Mouse (Mus musculus): ENCODE measurements at regions not wholly inside any gene's neighbourhood (a gene's known extent, or its start where the extent isn't known, plus 50 kb on each side); places are given as distances from the start of the nearest gene placed in this dataset.

DNA sequence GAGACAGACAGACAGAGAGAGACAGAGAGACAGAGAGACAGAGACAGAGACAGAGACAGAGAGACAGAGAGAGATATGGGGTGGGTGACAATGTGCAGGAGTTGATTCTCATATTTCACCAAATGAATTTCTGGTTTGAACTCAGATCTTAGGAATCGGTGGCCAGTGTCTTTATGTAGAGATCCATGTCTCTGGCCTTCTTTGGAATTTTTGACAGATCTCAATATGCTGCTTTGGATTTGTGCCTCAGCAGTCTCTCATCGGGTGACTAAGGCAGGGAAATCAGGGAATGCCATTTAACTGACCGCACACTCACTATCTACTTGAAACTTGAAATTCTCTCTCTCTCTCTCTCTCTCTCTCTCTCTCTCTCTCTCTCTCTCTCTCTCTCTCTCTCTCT lies 286.3 kb upstream of the Mpdz start:
- no peak for DNase-seq (ENCODE audit: low spot score in 2 of 2)

DNA sequence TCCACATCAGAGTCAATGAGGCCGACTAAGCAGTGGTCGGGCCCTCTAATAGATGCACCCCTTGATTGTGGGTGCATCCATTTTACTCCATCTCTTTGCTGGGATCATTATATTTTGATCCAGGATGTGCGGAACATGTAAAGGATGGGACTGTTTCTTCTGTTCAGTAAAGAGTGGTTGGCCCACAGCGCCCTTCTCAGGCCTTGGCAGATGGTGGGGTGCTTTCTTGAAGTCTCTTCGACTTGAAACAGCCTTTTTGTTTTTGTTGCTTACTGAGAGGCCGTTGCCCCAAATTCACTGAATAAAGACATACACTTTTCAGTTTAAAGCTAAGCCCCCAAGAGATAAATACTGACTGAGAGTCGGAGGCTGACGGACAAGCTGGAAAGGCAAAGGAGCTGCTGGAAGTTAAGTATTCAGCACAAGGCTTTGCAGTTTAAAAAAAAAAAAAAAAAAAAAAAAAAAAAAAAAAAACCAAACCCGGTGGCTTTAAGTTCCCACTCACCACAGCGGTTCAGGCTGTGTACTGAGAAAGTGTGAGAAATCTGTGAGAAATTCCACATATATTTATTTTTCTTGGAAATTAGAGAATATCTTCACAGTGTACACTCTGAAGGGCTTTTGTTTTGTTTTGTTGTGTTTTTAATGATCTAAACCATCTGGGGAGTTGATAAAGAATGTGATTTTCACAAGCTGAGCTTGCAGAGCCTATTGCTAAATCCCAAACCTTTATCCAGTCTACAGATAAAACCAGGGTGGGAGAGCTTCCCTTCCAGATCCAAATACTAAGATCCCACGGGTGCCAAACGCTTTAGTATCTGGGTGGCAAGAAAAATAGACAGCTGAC lies 285.3 kb upstream of the Mpdz start:
- peak; percentile 5 to 10 for DNase-seq (ENCODE audit: low spot score in 2 of 2)

DNA sequence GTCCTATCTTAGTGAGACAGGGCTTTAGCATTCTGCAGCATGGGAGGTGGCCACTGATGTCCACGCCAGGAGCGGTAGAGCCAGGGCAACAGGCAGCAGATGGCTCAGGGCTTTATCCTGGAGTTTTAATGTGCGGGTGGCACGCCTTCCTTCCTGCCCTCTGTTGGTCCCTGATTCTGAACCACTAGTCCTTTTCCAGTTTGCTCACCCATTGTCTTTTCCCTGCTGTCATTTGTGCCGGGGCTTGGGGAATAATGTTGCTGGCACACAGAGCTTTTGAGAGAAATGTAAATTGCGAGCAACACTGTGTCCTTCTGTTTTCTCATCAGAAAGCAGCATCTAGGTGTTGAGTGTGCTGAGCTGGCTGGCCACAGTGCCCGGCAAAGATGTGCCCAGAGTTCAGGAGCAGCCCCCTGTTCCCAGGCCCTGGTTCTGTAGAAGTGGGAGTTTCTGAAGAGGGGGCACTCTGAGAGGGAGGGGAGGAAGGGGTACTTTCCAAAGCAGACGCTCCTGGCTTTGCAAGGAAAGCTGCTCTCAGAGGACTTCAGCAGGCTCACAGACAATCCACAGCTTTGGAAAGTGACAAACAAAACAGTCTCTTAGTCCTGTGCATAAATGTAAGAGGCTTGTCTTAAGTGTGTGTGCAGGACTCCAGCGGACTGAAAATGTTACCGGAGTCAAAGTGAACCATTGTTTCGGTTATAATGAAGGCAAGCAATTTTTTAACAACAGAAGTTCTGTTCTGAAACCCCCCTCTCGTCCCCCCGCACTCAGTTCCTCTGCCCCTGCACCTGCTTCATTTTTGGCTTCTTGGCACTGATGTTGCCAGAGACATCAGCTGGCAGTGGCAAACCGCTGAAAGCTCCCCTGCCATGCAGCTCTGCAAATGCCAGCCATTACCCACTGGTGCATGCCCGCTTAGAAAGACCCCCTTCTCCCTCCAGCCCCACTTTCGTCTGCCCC lies 284.4 kb upstream of the Mpdz start:
- peak; percentile 2 to 11 for DNase-seq (ENCODE audit: low spot score in 2 of 2)

DNA sequence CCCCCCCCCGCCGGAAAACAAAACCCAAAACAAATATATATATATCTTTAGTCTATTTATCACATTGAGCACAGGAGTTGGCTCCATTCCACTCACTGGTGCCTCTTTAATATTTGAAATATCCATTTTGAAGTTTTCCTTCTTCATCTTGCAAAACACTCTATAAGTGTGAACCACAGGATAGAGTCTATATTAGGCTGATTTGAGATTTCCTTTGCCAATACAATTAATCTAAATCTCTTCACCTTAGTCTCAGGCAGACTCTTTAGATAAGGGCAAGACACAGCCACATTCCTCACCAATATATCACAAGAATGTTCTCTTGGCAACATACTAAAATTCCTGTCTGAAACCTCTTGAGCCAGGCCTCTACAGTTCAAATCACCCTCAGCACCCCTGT lies 282.1 kb upstream of the Mpdz start:
- no peak for DNase-seq (ENCODE audit: low spot score in 2 of 2)

DNA sequence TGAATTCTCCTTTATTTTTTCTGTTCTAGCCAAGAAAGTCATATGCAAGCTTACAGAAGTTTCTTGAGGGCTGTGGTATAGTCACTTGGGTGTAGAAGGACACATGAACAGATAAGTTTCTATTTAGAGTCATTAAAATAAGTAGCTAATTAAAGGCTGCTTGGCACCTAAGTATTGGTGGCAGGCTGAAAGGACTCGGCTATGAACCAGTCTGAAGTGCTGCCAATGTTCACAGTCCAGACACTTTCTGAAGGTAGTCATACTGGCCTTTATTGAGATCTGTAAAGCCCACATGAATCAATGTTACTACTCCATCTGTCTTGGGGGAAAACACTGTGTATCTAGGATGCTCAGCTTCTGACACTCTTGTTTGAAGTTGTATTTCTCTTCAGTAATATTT lies 269.8 kb upstream of the Mpdz start:
- DNase-seq (ENCODE audit: low spot score in 2 of 2) = no peak

GRCm38 (mm10) chr4:81695182-81695581 lies 252.6 kb upstream of the Mpdz start:
- no peak for DNase-seq (ENCODE audit: low spot score in 2 of 2)

GRCm38 (mm10) chr4:81677205-81677604 lies 234.6 kb upstream of the Mpdz start:
- DNase-seq (ENCODE audit: low spot score in 2 of 2) = no peak

GRCm38 (mm10) chr4:81674871-81675270 lies 232.3 kb upstream of the Mpdz start:
- no peak for DNase-seq (ENCODE audit: low spot score in 2 of 2)

DNA sequence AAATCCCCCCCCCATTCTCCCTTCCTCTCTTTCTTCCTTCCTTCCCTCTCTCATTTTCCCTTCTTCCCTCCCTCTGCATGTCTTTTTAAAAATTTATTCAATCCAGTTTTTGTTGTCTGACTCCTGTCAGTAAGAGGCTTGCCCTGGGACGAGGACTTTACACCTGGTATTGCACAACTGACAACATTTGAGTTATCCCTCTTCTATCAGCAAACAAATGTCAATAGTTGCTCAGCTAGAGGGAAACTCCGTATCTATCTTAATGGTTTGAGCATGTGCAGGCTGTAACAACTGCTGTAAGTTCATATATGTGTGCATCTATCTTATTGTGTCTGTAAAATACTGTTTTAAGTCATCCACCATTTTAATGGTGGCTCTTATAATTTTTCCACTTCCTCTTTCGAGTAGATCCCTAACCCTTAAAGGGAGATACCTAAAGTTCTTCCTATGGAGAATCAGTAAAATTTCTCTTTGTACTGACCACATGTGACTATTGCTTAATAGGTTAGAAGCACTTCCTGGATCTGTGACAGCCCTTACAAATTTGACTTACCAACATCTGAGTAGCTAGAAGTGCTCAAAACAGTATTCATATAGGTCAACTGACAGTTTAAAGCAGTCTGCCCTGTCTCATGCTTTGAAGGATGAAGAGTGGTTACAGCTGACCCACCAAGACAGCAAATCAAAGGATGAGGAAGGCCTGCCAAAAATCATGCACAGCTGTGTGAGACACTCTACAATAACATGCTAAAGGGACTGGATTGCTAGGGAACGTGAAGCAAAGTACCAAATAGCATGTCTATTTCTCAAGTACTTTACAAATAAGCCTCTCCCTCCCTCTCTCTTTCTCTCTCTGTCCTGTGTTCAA lies 231.0 kb upstream of the Mpdz start:
- no peak for DNase-seq (ENCODE audit: low spot score in 2 of 2)

DNA sequence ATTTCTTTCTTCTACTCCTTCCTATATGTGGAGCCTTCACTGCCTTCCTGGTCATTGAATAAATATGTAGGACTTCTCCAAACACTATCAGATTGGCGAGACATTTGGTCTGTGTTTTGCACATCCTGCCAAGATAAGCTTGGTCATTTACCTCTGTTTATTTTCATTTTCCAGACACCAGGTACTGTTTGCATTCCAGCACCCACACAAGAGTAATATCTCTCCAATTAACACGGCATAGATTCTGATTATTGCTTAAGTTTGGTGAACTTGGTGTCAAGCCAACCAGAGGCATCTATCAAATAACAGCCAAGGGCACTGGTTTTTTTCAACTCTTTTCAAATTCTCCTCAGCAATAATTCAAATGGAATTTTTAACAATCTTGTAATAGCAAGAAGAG lies 229.4 kb upstream of the Mpdz start:
- no peak for DNase-seq (ENCODE audit: low spot score in 2 of 2)

- DNase-seq (ENCODE audit: low spot score in 2 of 2) = no peak
These were observed 226.6 kb upstream of the Mpdz start for GRCm38 (mm10) chr4:81669181-81669580.

DNA sequence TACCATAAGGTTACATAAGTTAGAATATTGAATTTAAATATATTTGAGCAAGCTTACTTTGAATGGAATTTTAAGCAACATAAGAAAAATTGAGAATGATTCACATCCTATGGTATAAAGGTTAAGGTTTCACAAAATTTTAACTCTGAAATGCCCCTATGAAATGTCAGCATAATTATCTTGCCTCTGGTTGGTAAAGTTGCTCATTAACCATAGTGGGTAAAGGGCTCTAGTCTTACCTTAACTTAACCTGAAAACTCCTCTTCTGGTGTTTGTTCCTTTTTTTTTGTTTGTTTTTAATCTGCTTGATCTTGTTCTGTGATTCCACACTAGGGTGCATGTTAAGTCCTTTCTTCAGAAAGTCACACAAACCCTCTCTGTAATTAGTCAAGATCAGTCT lies 218.5 kb upstream of the Mpdz start:
- no peak for DNase-seq (ENCODE audit: low spot score in 2 of 2)

DNA sequence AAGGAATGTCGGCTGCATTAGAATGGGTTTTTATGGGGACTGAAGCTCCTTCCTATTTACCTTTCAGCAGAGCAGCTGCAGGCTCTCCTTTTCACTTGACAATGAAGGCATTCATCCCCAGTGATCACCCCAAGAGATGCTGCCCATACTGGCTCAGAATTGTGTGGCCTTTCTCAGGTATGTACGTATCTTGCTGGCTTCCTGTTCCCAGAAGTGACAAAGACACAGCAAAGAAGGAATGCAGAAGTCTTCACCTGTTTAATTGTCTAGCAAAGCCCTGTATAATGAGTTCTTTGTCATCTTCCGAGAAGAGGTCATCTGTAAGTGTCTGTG lies 185.8 kb upstream of the Mpdz start:
- DNase-seq (ENCODE audit: low spot score in 2 of 2) = no peak

DNA sequence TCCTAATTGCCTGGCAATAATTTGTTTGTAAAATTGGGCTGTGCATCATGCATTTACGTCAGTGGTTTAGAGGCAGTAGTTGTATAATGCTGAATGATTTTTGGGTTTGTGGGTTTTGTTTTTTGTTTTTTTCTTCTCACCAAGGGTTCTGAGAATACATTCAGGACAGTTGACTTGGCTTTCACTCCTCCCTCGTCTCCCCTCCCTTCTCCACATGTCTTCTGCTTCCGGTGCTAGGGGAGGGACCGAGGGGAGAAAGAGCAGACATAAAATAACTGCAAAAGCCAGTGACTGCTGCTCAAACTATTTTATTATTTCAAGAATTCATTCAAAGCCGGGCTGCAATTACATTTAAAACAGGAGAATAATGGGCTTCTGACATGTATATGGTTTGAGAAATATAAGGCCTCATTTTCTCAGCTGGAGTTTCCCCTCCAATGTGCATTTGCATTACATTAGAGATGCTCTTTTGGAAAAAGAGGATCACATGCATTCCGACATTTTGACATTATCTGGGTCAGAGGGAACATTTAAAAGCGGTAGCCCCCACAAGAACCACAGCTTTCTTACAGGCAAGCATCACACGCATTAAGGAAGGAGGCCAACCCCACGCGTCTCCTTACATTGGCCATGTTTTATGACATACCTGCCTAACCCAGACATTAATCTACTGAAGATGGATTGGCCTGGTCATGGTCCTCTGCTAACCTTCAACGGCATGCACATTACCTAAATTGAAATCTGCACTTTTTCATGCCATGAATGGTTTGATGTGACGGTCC lies 185.3 kb upstream of the Mpdz start:
- no peak for DNase-seq (ENCODE audit: low spot score in 2 of 2)

- DNase-seq (ENCODE audit: low spot score in 2 of 2) = no peak
These were observed 182.8 kb upstream of the Mpdz start for GRCm38 (mm10) chr4:81625348-81625934.

GRCm38 (mm10) chr4:81624111-81624510 lies 181.5 kb upstream of the Mpdz start:
- no peak for DNase-seq (ENCODE audit: low spot score in 2 of 2)

GRCm38 (mm10) chr4:81621391-81622137 lies 178.9 kb upstream of the Mpdz start:
- DNase-seq (ENCODE audit: low spot score in 2 of 2) = no peak

DNA sequence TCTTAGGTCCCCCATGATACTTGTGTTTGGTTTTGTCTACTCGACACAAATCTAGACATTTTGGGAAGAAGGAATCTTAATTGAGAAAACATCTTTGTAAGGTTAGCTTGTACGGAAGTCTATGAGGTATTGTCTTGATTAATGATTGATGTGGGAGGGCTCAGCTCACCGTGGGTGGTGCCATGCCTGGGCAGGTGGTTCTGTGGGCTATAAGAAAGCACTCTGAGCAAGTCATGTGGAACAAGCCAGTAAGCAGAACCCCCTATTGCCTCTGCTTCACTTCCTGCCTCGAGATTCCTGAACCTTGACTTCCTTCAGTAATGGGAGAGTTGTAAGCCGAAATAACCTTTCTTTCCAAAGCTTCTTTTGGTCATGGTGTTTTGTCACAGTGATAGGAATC lies 174.6 kb upstream of the Mpdz start:
- no peak for DNase-seq (ENCODE audit: low spot score in 2 of 2)

DNA sequence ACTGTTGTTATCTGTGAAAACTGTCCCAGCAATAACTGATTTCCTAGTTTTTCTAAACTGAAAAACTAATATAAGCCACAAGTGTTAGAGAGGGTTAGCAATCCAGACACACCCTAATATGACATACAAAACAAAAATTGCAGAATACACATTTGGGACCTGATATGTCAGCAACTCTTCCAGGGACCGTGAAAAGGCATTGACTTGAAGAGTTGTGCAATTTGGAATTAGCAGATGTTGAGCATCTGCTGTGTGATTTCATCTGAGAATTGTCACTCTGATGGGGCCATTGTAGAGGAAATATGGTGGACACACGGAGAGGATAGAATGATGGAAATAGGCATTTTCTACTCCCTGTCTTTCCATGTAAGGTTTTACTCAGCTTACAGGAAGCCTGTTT lies 168.6 kb upstream of the Mpdz start:
- DNase-seq (ENCODE audit: low spot score in 2 of 2) = no peak

DNA sequence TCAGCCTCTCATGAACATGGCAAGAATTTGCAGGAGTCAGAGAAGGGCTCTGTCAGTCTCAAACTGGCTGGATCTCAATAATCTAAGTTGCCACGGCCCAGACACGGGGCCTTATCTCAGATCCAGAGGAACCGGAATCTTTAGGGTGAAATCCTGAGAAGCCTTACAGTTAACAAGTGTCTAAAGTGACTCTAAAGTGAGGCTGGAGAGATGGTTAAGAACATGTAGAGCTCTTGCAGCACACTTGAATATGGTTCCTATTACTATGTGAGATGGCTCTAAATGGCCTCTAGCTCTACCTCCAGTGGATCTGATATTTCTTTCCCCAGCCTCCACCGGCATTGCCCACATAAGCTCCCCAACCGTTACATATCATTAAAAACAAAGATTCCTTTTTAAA lies 157.8 kb upstream of the Mpdz start:
- DNase-seq (ENCODE audit: low spot score in 2 of 2) = no peak

Measured in right cerebral cortex, adult 2 months (tissue).